Mouse (Mus musculus): ENCODE results near the gene Soga1.

The Soga1 gene

GRCm38 (mm10) chr2:157035371-157035770 lies 43.7 kb downstream of the Soga1 start:
- peak; percentile 66 to 78 for DNase-seq

- DNase-seq, result peak; percentile 89
Measured at GRCm38 (mm10) chr2:157030804-157031203, 48.2 kb downstream of the Soga1 start.

GRCm38 (mm10) chr2:157028261-157028660 lies 50.8 kb downstream of the Soga1 start:
- DNase-seq, result peak in 1 of 2 experiments; percentile 48

- DNase-seq, result peak; percentile 77 to 82
Measured at GRCm38 (mm10) chr2:157027106-157028008, 51.7 kb downstream of the Soga1 start.

GRCm38 (mm10) chr2:157021156-157021555 lies 57.9 kb downstream of the Soga1 start:
- DNase-seq, result no peak

- DNase-seq, result no peak
Measured at GRCm38 (mm10) chr2:157019228-157019627, 59.8 kb downstream of the Soga1 start.

- DNase-seq, result no peak
Measured at GRCm38 (mm10) chr2:157016529-157017270, 62.4 kb downstream of the Soga1 start.

- no peak for DNase-seq
Measured at GRCm38 (mm10) chr2:157012341-157012740, 66.7 kb downstream of the Soga1 start.

- DNase-seq, result peak in 1 of 2 experiments; percentile 21
Measured at GRCm38 (mm10) chr2:157010634-157011310, 68.3 kb downstream of the Soga1 start.

- DNase-seq, result peak in 1 of 2 experiments; percentile 7
Measured at GRCm38 (mm10) chr2:157010121-157010520, 68.9 kb downstream of the Soga1 start.

- peak in 1 of 2 experiments; percentile 2 for DNase-seq
Measured at GRCm38 (mm10) chr2:157008509-157008908, 70.5 kb downstream of the Soga1 start.

- no peak for DNase-seq
Measured at GRCm38 (mm10) chr2:157007234-157007596, 71.8 kb downstream of the Soga1 start.

GRCm38 (mm10) chr2:157006511-157007233 lies 72.4 kb downstream of the Soga1 start, which contains the start of gene Dsn1:
Gene Dsn1 (minus strand): TSS chr2:157007154.
- peak; percentile 86 to 90 for DNase-seq

- DNase-seq, result no peak
Measured at GRCm38 (mm10) chr2:157002321-157002720, 76.7 kb downstream of the Soga1 start.

- DNase-seq, result peak; percentile 58 to 65
Measured at GRCm38 (mm10) chr2:156998263-156998662, 80.8 kb downstream of the Soga1 start.

- peak; percentile 61 to 66 for DNase-seq
Measured at GRCm38 (mm10) chr2:156996576-156996975, 82.5 kb downstream of the Soga1 start.

- DNase-seq, result peak; percentile 97 to 98
Measured at GRCm38 (mm10) chr2:156991470-156992319, 87.4 kb downstream of the Soga1 start, which contains the start of gene Ndrg3. Gene Ndrg3 (minus strand): TSS chr2:156992056.

- DNase-seq, result peak in 1 of 2 experiments; percentile 43
Measured at GRCm38 (mm10) chr2:156990727-156991431, 88.2 kb downstream of the Soga1 start.

GRCm38 (mm10) chr2:156987316-156987715 lies 91.7 kb downstream of the Soga1 start:
- no peak for DNase-seq

- DNase-seq, result peak in 1 of 2 experiments; percentile 44
Measured at GRCm38 (mm10) chr2:156982864-156983263, 96.2 kb downstream of the Soga1 start.
